Mouse (Mus musculus) heart, adult 11 months (tissue): ENCODE measurements at regions not wholly inside any gene's neighbourhood (a gene's known extent, or its start where the extent isn't known, plus 50 kb on each side); places are given as distances from the start of the nearest gene placed in this dataset.
"Not testable (repeated sequence)": the region's sequence is repeated elsewhere in the genome, so short reads cannot be mapped to it uniquely, and the experiment has no call there.

Experiments used
- DNase-seq: peaks from one replicate; pipeline ENCODE4 v3.0.0; 2022

DNA sequence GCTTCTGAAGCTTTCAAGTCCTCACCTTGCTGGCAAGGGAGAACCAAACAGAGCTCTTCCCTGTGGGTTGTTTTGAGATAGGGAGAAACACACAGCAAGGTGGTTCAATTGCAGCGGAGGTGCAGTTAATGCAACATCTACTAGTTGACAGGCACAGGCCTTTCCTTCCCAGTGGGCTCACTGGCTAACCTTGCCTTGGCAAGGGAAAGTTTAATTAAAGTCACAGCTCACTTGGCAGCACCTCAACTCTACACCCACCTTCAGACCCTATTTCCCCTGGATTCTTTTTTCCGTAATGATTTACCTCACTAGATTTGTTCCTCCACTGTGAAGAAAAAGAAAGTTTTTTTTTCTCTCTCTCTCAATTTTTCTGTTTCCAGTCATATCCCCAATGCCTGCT lies 314.5 kb downstream of the Tlr4 start:
- no peak for DNase-seq

DNA sequence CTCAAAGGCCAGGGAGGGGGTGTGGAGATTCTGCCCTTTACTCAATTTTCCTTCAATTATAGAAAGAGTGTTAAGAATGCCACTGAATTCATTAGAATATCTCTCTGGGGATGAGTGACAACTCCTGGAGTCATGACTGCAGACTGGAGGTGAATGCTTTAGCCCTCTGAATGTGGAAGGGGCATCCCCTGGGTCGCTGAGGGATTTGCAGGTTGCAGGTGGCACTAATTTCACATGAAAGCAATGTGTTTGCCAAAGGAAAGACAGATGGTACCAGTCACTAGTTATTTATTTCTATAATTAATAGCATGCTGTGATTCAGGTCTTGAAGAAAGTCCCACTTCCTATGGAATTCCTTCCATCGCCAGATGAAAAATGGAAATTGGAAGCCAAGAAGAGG lies 321.1 kb downstream of the Tlr4 start:
- no peak for DNase-seq

DNA sequence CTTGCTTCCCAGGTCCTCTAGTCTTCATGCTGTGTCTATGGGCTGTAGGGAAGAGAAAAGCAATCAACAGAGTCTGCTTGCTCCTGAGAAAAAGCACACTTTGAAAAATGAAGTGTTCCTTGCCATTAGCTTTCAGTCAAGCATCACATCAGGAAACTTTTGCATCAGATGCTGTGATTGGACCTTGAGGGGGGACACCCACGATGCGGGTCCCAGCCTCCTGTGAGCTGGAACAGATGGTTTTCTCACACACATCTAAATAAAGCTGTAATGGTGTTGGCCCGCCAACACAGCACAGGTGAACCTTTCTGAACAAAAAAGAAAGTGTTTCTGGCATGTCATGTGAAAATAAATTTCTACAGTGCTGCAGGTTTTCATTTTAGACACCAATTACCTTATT lies 335.3 kb downstream of the Tlr4 start:
- DNase-seq = no peak

DNA sequence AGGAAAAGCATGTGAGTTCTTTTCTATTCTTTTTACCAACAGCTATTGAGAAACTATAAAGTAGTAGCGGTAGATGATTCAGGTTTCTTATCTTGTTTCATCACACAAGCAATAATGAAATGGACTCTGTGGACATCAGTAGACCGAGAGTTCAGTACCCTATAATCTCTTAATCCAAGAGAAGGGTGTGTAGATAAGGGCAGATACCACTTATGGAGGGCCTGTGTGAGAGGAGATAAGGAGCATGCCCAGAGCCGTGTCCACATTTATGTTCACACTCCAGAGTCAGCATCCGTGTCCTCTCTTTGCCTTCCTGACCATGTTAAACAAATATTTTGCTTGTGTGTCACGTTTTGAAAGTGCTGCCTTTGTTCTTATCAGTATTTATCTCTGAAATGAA lies 340.3 kb downstream of the Tlr4 start:
- DNase-seq = no peak

DNA sequence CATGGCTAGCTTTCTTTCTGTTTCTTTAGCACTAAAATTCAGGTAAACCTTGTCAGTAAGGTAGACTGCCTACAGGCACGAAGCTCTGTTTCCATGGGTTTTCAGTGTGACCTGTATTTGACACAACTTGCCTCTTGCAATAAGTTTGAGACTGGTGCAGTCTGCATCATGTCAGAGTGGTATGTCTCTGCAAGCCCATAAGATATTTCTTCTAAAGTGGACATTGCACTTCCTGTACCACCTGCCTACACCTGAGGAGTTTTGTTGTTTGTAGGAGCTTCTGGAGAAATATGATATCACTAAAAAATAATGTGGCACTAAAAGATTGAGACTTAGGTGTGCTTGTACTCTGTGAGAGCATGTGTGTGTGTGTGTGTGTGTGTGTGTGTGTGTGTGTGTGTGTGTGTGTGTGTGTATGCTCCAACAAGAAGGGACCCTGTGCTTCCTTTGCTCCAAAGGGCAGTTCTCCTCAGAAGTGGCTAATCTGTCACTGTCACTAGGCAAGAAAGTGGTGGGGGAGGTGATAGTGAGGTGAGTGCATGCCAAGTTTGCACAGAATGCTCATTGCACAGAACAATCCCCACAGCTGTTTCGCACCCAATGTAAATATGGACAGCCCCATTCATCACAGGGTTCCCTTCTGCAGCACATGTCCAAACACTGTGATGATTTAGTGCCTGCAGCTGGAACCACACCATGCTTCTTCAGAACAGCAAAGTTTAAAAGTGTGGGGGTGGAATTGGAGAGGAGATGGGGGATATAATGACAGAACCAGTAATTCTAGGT lies 360.5 kb downstream of the Tlr4 start:
- no peak for DNase-seq

DNA sequence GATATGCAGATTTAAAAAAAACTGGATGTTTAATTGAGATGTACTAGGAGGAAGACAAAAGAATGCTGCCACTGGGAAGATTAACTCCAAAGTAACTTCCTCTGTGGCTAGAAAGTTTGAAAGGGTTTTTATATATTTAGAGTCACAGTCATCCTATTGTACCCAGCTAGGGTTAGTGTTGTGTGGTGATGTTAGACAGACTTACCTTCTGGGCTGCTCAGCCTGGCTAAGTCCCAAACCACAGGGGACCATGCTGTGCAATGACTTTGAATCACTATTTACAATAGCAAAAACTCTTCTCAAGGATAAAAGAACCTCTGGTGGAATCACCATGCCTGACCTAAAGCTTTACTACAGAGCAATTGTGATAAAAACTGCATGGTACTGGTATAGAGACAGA lies 363.2 kb downstream of the Tlr4 start:
- DNase-seq = no peak

DNA sequence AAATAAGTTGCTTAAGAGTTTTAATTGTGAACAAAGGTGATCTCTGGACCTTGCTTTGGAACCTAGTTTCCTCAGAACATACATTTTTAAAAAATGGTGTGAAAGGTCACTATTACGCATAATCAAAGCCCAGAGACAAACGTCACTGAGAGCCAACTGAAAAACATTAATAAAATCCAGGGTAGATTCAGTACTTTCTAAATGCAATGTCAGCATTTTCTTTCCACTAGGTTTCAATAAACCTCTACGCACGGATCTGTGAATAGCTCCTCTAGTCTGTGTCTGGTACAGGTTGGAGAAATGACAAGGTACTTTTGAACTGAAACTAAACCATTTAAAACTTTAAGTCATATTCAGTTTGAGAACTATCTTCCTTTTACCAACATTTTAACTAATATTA lies 367.0 kb downstream of the Tlr4 start:
- DNase-seq = no peak

DNA sequence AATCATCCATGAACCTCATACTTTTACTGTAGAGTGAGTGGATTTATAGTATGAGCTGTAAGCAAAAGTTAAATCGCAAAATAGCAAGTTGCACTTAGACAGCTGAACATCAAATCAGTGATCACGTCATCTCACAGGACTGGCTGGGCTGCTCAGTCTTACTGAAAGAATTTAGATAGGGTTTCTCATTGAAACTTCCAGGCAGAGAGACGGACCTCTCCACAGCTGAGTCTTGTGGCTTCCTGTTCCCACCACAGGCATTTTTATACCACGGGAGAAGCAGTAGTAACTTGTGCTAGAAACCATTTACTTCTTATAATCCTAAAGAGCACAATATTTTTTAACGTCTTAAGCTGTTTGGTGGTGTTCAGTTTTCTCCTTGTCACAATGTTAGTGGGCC lies 369.5 kb downstream of the Tlr4 start:
- DNase-seq = no peak

DNA sequence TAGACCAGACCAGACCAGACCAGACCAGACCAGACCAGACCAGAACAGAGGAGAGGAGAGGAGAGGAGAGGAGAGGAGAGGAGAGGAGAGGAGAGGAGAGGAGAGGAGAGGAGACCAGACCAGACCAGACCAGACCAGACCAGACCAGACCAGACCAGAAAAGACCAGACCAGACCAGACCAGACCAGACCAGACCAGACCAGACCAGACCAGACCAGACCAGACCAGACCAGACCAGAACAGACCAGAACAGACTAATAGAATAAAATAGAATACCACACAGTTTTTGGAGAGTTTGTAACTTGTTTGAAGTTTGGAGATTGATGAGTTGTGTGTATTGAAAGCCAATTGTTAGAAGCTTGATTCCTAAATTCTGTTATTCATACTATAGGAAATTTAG lies 381.0 kb downstream of the Tlr4 start:
- DNase-seq = peak; percentile 96

DNA sequence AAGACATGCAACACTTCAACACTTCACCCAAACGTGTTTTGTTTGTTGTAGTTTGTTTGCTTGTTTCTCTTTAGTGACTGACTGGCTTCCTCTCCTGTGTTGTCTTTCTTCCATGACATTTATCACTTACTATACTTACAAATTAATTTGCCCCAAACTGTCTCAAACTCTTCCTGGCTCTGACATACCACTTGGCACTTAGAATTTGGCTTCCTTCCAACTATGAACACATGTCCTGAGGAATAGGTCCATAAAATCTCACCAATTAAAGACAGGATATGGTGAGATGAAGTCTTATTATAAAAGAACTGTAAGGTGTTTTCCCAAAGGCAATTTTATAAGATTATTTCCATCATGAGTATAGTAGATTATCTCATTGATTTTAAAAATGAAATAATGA lies 386.0 kb downstream of the Tlr4 start:
- no peak for DNase-seq

DNA sequence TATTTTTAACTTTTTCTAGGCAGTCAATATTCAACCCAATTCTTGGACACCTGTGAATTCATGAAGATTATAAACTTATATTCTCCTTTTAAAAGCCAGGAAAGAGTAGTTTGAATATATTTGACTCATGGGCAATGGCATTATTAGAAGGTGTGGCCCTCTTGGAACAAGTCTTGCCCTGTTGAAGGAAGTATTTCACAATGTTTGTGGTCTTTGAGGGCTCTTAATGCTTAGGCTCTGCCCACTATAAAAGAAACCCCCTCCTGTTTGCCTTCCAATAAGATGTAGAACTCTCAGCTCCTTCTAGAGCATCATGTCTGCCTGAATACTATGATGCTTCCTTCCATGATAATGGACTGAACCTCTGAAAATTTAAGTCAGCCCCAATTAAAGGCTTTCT lies 397.1 kb downstream of the Tlr4 start:
- no peak for DNase-seq

DNA sequence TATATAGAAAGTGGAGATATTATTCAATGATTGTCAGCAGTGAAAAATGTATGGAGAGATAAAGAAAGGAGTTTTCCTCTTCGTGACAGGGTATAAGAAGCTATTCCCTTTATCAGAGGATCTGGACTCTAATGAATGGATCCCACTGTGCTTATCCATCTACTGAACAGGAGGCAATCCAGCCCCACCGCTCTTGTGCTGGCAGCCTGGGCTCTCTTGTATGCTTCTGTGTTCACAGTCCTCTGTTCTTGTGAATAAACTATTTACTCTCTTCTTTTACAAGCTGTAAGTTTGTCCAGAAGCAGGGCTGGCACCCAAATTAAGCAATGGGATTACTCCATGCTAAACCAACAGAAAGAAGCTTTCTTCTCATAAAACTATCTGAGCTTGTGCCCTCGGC lies 401.8 kb downstream of the Tlr4 start:
- DNase-seq = no peak

DNA sequence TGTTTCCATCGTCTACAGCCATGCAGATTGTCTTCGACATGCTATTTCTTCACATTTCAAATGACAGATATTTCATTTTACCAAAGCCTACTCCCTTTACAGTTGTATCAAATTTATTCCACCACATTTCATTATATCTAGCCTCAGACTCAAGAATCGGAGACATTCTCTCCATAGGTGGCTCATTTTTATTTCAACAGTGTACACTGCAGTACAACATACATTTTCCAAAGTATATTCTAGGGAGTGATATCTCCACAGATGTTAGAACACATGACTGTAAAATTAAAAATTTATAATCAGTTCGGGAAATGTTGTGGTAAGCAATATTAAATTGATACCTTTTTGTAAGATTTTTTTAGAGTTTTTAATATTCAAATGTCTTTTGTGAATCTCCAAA lies 446.2 kb downstream of the Tlr4 start:
- DNase-seq = no peak

DNA sequence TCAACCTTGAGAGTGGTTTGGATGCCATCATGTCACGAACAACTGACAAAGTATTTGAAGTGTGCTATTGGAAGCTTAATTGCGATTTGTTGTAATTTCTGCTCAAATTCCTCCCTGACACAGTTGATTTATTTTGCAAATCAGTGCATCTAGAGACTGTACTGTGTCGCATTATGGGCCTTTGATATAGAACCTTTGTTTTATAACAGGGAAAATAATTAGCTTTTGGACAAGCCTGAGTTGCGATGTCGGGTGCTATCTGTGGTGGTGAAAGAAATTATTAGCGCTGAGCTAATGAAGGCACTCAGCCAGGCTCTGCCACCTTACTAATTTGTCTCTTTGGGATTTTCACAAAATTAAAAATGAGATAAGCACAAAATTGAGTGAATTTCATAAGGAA lies 473.6 kb downstream of the Tlr4 start:
- DNase-seq = no peak

DNA sequence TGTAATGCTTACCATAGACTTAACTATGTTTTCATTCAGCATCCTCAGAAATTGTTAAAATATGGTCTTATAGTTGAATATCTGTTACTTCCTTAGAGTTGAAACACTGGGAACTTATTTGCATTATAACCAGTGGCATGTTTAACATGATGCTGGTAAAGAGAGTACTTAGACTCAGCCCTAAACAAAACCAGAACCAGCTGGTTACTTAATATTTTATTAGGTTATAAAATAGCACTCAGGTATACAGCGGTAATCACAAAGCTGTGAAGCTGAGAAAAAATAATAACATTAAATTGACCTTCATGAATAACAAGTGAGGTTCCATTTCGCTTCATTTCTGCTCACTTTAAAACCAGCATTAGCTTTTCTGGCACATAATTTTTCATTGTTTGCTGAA lies 474.4 kb downstream of the Tlr4 start:
- DNase-seq = no peak

DNA sequence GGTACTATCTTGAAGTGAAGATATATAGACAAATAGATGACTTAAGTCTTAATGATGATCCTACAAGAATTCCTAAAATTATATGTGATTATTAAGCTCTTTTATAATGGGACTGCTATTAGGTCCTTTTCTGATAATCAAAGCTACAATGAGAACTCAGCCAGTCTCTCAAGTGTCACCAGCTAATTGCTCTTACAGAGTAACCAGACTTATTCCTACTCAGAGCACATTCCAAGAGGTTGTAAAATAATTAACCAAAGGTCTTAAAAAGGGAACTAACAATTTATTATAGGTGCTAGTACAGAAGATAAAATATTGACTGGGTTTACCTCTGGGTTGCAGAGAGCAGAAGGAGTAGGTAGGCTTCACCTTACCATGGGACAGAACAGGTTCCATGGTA lies 492.7 kb downstream of the Tlr4 start:
- not testable (repeated sequence) for DNase-seq
